Mouse (Mus musculus) heart, embryonic 13.5 days (tissue): ENCODE measurements around the gene Wnt2b. TPM values are rescaled to one million over a fixed set of nuclear protein-coding genes. Genes with fewer than 3 reads are reported as not detected.
A peak's percentile ranks its signal among the peaks of the same experiment; 100 is the strongest.

Experiments used
- ATAC-seq: fragments of 200-750 bp; cut with Nextera tagmentation; 2 replicates; pipeline ENCODE4 v1.8.0; 2017; ENCODE audit warnings: moderate TSS enrichment; ENCODE audit not compliant: insufficient number of reproducible peaks, low FRiP score, low TSS enrichment; ENCODE audit errors: extremely low read depth
- H3K27ac ChIP-seq: fragments of 300-500 bp; sonication (generic); replicated peaks from 2 replicates; pipeline ENCODE4 v1.5.1; 2015; ENCODE audit warnings: moderate library complexity, mild to moderate bottlenecking, inconsistent platforms
- H3K27me3 ChIP-seq: fragments of 300-500 bp; sonication (generic); replicated peaks from 2 replicates; pipeline ENCODE4 v1.6.1; 2015; ENCODE audit warnings: mild to moderate bottlenecking, inconsistent platforms
- H3K36me3 ChIP-seq: fragments of 300-500 bp; sonication (generic); 2 replicates; pipeline ENCODE4 v1.6.1; 2015; ENCODE audit warnings: mild to moderate bottlenecking, inconsistent platforms
- H3K4me1 ChIP-seq: fragments of 300-500 bp; sonication (generic); 2 replicates; pipeline ENCODE4 v1.6.1; 2015; ENCODE audit warnings: inconsistent platforms
- H3K4me2 ChIP-seq: fragments of 300-500 bp; sonication (generic); 2 replicates; pipeline ENCODE4 v1.6.1; 2015; ENCODE audit warnings: inconsistent platforms, mild to moderate bottlenecking, moderate library complexity
- H3K4me3 ChIP-seq: fragments of 300-500 bp; sonication (generic); 2 replicates; pipeline ENCODE4 v1.5.1; 2015; ENCODE audit warnings: moderate library complexity, mild to moderate bottlenecking, inconsistent platforms
- H3K9ac ChIP-seq: fragments of 300-500 bp; sonication (generic); 2 replicates; pipeline ENCODE4 v1.6.1; 2015; ENCODE audit warnings: inconsistent platforms, mild to moderate bottlenecking, moderate library complexity
- H3K9me3 ChIP-seq: fragments of 300-500 bp; sonication (generic); 2 replicates; pipeline ENCODE4 v1.6.1; 2016; ENCODE audit warnings: inconsistent platforms
- WGBS: fragments of 180-500 bp; shearing (Covaris S2); methylation state at CpG from one replicate; pipeline ENCODE4 v1.1.7; 2015; ENCODE audit warnings: mixed read lengths; 5-methylcytosine and 5-hydroxymethylcytosine counted together
- polyA plus RNA-seq: library from polyadenylated mRNA; unstranded; fragments of >200 nt; fragmentation: Nextera tagmentation; extraction: Ambion mirVana; gene quantifications from 2 replicates; pipeline ENCODE4 v1.2.1, GENCODE M21; 2015

The Wnt2b gene
- polyA plus RNA-seq, 1 experiment from 2014 or later: 1.8 TPM

DNA sequence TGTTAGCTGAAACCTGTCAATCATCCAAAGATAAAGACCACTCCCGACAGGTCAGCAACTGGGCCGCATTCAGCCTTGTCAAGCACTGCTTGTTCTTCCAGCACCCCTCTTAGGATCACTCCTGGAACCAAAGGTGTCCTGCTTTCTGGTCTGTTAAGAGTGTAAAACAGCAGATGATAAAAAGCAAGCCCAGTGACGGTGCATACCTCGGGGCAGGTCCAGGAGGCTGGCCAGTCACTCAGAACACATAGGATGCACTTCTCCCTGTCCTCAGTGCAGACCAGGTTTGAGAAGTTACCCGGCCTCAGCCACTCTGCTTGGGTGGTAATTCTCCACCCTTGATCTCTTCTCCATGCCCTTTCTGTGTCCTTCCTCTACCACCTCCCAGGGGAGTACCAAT lies 19.0 kb downstream of the Wnt2b start:
- Histone ChIP-seq H3K27ac (peak overlapping the region; percentile 51), H3K9me3 (no peaks in the 10 kb centered on the region), H3K4me2 (peak overlapping the region; percentile 1; the same call in 1 of the 2 replicates), H3K4me1 (peaks cover 59% of the 10 kb centered on the region), H3K9ac (peak overlapping the region; percentile 57; the same call in 1 of the 2 replicates), H3K36me3 (peaks cover 41% of the 10 kb centered on the region), H3K4me3 (no peak overlapping the region), H3K27me3 (no peaks in the 10 kb centered on the region)
- no peak for ATAC-seq
- 23% methylated on average over 5 of the region's 5 CpGs for WGBS

- no peak for ATAC-seq
- peaks cover 61% of the 10 kb centered on the region for H3K4me1 ChIP-seq
Measured at GRCm38 (mm10) chr3:104940691-104941090, 21.0 kb downstream of the Wnt2b start.

DNA sequence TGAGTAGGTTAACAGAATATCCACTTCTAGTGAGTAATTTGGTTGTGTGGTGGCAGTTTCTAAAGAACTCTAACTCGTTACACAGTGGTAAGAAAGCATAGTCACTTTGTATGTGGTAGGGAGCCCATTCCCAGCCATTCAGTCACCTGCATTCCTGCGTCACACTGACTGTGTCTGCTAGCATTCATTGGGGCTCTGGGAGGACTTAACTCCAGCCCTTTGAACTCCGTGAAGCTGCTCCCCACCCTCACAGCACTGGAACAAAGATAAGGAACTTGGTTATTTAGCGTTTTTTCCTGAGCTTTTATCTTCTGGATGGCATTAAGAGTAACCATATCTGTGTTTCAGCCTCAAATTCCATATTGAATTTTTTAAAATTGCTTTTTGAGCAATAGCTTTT lies 23.4 kb downstream of the Wnt2b start:
- no peak for ATAC-seq
- peaks cover 40% of the 10 kb centered on the region for H3K4me1 ChIP-seq
- WGBS: 34% methylated on average over 4 of the region's 4 CpGs

More at GRCm38 (mm10) chr3:104940691-104941090, 21.0 kb downstream of the Wnt2b start:
- Histone ChIP-seq H3K27me3 (no peaks in the 10 kb centered on the region), H3K4me2 (no peak overlapping the region), H3K4me3 (no peak overlapping the region), H3K36me3 (peaks cover 37% of the 10 kb centered on the region), H3K27ac (no peak overlapping the region), H3K9ac (no peak overlapping the region), H3K9me3 (no peaks in the 10 kb centered on the region)
- 41% methylated on average over 6 of the region's 6 CpGs for WGBS

GRCm38 (mm10) chr3:104937728-104938305 lies 23.9 kb downstream of the Wnt2b start:
- ATAC-seq: no peak
- Histone ChIP-seq H3K4me1 (peaks cover 35% of the 10 kb centered on the region), H3K9me3 (no peaks in the 10 kb centered on the region), H3K4me3 (no peak overlapping the region), H3K27ac (0 out of 2 replicates have a peak overlapping the region, but pooled peaks have one; percentile 6), H3K4me2 (no peak overlapping the region), H3K9ac (no peak overlapping the region), H3K27me3 (no peaks in the 10 kb centered on the region), H3K36me3 (peaks cover 50% of the 10 kb centered on the region)
- WGBS: 67% methylated on average over 2 of the region's 2 CpGs

More for the DNA sequence above, 23.4 kb downstream of the Wnt2b start:
- H3K4me3 ChIP-seq: no peak overlapping the region
- H3K27ac ChIP-seq: 0 out of 2 replicates have a peak overlapping the region, but pooled peaks have one; percentile 6
- H3K36me3 ChIP-seq: peaks cover 50% of the 10 kb centered on the region
- no peak overlapping the region for H3K4me2 ChIP-seq
- no peak overlapping the region for H3K9ac ChIP-seq
- H3K27me3 ChIP-seq: no peaks in the 10 kb centered on the region
- H3K9me3 ChIP-seq: no peaks in the 10 kb centered on the region

DNA sequence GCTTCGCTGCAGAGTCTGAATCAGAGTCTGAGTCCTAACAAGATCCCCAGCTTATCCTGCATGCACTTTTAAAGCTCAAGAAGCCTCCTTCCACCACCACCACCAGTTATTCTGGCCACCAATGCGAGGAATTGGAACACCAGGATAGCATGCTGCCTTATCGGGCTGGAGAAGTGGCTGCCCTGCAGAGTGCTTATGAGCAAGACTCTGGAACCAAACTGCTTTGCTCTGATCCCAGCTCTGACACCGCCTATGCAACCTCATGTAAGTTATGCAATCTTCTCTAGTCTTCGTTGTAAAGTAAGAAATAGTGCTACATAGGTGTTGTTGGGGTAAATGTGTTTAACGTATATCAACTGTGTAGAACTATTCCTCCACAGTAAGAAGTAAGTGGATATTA lies 32.3 kb downstream of the Wnt2b start:
- Histone ChIP-seq H3K27me3 (no peaks in the 10 kb centered on the region), H3K27ac (no peak overlapping the region), H3K36me3 (peaks cover 46% of the 10 kb centered on the region), H3K4me1 (no peaks in the 10 kb centered on the region), H3K9ac (no peak overlapping the region), H3K4me2 (no peak overlapping the region), H3K4me3 (no peak overlapping the region), H3K9me3 (no peaks in the 10 kb centered on the region)
- 79% methylated on average over 6 of the region's 6 CpGs for WGBS
- no peak for ATAC-seq

DNA sequence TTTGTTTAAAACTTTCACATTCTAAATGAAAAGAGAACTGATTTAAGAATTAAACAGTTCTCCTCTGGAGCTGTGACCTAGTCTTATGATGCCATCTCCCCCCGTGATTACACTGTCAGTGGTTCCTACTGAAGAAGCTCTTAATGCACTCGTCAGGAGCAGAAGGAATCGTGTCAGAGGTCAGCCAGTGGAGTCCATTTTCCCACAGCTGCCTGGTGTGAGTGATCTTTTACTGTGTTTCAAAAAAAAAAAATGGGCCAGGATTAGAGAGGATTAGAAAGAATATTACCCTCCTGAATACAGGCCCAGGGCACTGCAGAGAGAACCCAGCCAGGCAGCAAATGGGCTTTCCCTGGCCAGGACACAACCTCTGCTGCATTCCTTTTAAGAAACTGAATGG lies 46.7 kb downstream of the Wnt2b start:
- ATAC-seq: no peak
- no peak overlapping the region for H3K4me2 ChIP-seq
- WGBS: 58% methylated on average over 3 of the region's 3 CpGs
- H3K9ac ChIP-seq: no peak overlapping the region
- no peaks in the 10 kb centered on the region for H3K9me3 ChIP-seq
- H3K4me3 ChIP-seq: no peak overlapping the region
- no peaks in the 10 kb centered on the region for H3K4me1 ChIP-seq
- H3K27me3 ChIP-seq: no peaks in the 10 kb centered on the region
- peaks cover 49% of the 10 kb centered on the region for H3K36me3 ChIP-seq
- no peak overlapping the region for H3K27ac ChIP-seq

DNA sequence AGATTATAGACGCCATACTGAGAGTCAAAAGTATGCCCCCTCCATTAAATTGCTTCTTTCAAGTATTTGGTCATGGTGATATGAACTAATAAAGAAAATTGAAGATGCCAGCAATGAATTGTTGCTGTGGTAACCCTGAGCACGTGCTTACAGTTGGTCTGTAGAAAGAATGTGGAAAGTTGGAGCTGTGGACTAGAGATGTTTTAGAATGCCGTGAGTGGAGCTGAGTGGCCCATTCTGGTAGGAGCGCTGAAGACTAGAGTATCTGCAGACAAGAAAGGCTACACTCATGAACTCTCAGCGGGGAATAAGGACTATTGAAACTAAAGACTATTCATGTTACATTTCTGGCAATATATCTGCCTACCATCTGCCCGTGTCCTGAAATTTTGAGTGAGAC lies 52.5 kb downstream of the Wnt2b start:
- Histone ChIP-seq H3K27ac (no peak overlapping the region), H3K9me3 (no peaks in the 10 kb centered on the region), H3K4me1 (peaks cover 14% of the 10 kb centered on the region), H3K27me3 (no peaks in the 10 kb centered on the region), H3K9ac (no peak overlapping the region), H3K36me3 (peaks cover 56% of the 10 kb centered on the region), H3K4me3 (no peak overlapping the region), H3K4me2 (no peak overlapping the region)
- no peak for ATAC-seq
- 90% methylated on average over 6 of the region's 6 CpGs for WGBS

DNA sequence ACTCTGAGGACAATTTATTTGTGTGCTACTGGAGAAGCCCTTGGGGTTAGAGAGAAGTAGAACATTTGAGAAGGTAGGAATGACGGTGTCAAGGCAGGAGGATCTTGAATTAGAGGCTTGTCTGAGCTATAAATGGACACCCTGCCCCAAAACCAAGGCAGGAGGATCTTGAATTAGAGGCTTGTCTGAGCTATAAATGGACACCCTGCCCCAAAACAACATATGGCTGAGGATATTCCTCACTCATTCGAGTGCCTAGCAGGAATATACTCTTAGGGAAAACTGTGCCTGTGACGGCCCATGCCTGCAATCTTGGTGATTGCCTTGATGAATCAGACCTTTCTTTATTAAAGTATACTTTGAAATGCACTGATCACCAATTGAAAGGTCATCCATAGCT lies 55.7 kb downstream of the Wnt2b start:
- ATAC-seq: no peak
- no peak overlapping the region for H3K4me3 ChIP-seq
- 61% methylated on average over 3 of the region's 3 CpGs for WGBS

DNA sequence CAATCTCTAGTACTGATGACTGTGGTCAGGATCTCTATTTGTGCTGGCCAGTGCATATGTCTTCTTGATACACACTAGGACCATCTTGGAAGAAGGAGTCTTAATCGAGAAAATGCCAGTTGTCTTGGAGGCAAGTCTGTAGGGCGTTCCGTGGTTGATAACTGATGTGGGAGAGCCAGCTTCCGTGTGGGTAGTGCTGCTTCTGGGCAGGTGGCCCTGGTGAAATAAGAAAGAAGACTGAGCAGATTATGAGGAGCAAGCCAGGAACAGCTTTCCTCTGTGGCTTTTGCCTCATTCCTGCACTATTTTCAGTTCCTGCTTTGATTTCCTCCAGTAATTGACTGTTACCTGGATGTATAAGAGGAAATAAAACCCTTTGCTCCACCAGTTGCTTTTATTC lies 56.3 kb downstream of the Wnt2b start:
- Histone ChIP-seq H3K4me3 (no peak overlapping the region), H3K4me1 (peaks cover 14% of the 10 kb centered on the region), H3K27ac (no peak overlapping the region), H3K36me3 (peaks cover 57% of the 10 kb centered on the region), H3K27me3 (no peaks in the 10 kb centered on the region), H3K4me2 (no peak overlapping the region), H3K9me3 (no peaks in the 10 kb centered on the region), H3K9ac (no peak overlapping the region)
- no peak for ATAC-seq
- 77% methylated on average over 4 of the region's 4 CpGs for WGBS

More for the DNA sequence above, 55.7 kb downstream of the Wnt2b start:
- Histone ChIP-seq H3K4me1 (peaks cover 14% of the 10 kb centered on the region), H3K27me3 (no peaks in the 10 kb centered on the region), H3K27ac (no peak overlapping the region), H3K36me3 (peaks cover 59% of the 10 kb centered on the region), H3K9ac (no peak overlapping the region), H3K9me3 (no peaks in the 10 kb centered on the region), H3K4me2 (no peak overlapping the region)

GRCm38 (mm10) chr3:104901154-104901553 lies 60.6 kb downstream of the Wnt2b start:
- H3K9ac ChIP-seq: no peak overlapping the region
- H3K27me3 ChIP-seq: no peaks in the 10 kb centered on the region
- no peak overlapping the region for H3K4me2 ChIP-seq
- H3K4me1 ChIP-seq: peaks cover 5% of the 10 kb centered on the region
- 86% methylated on average over 4 of the region's 4 CpGs for WGBS
- no peak for ATAC-seq
- H3K27ac ChIP-seq: no peak overlapping the region
- H3K4me3 ChIP-seq: no peak overlapping the region
- peaks cover 69% of the 10 kb centered on the region for H3K36me3 ChIP-seq
- H3K9me3 ChIP-seq: no peaks in the 10 kb centered on the region

- no peak for ATAC-seq
- no peak overlapping the region for H3K27ac ChIP-seq
- H3K9ac ChIP-seq: no peak overlapping the region
- no peak overlapping the region for H3K4me3 ChIP-seq
- no peaks in the 10 kb centered on the region for H3K9me3 ChIP-seq
- H3K27me3 ChIP-seq: no peaks in the 10 kb centered on the region
- no peak overlapping the region for H3K4me2 ChIP-seq
- H3K4me1 ChIP-seq: no peaks in the 10 kb centered on the region
- WGBS: 91% methylated on average over 3 of the region's 3 CpGs
- peaks cover 74% of the 10 kb centered on the region for H3K36me3 ChIP-seq
Measured at GRCm38 (mm10) chr3:104896141-104896540, 65.6 kb downstream of the Wnt2b start.
